Mouse (Mus musculus): Measurements from ENCODE around the gene Il1b.

GRCm38 (mm10) chr2:129402330-129402729 is 31.4 kb upstream of the Il1b start:
- TF ChIP-seq CTCF (conservative IDR thresholded peaks at IDR 0.05; ENCODE audit: insufficient read depth, insufficient read length, low read depth, low read length) = no peak
- no peak for TF ChIP-seq POLR2A (IDR thresholded peaks at IDR 0.05; ENCODE audit: low read depth, low read length)

Measured in kidney, adult 2 months (tissue).